Mouse (Mus musculus): ENCODE results near the gene Arhgap5.

Arhgap5 gene

GRCm38 (mm10) chr12:52503456-52504320, at the start of gene Arhgap5:
TSS of gene Arhgap5 (plus strand) at chr12:52503972.
- in situ Hi-C loops (cut with MboI, MseI), result loop anchor here (5.0 kb wide), 2 partner anchors 99 to 334 kb away; no protein-coding TSS in a partner anchor

GRCm38 (mm10) chr12:52464593-52464992, 39.2 kb upstream of the Arhgap5 start:
- in situ Hi-C loops (cut with MboI, MseI), result loop anchor here in 1 of 2 experiments (10.0 kb wide), 1 partner anchor 410 kb away; no protein-coding TSS in a partner anchor

GRCm38 (mm10) chr12:52471621-52472020, 32.2 kb upstream of the Arhgap5 start:
- in situ Hi-C loops (cut with MboI, MseI), result no loop called here

GRCm38 (mm10) chr12:52473988-52474968, 29.5 kb upstream of the Arhgap5 start:
- in situ Hi-C loops (cut with MboI, MseI), result no loop called here

- in situ Hi-C loops (cut with MboI, MseI), result no loop called here
These were observed 27.7 kb upstream of the Arhgap5 start for GRCm38 (mm10) chr12:52476036-52476435.

GRCm38 (mm10) chr12:52478611-52479010, 25.2 kb upstream of the Arhgap5 start:
- in situ Hi-C loops (cut with MboI, MseI), result no loop called here

GRCm38 (mm10) chr12:52479323-52479722, 24.4 kb upstream of the Arhgap5 start:
- in situ Hi-C loops (cut with MboI, MseI), result no loop called here

- in situ Hi-C loops (cut with MboI, MseI), result no loop called here
These were observed 22.9 kb upstream of the Arhgap5 start for GRCm38 (mm10) chr12:52480851-52481250.

- in situ Hi-C loops (cut with MboI, MseI), result no loop called here
These were observed 21.7 kb upstream of the Arhgap5 start for GRCm38 (mm10) chr12:52481969-52482550.

- in situ Hi-C loops (cut with MboI, MseI), result no loop called here
These were observed 20.6 kb upstream of the Arhgap5 start for GRCm38 (mm10) chr12:52483219-52483618.

- in situ Hi-C loops (cut with MboI, MseI), result no loop called here
These were observed 15.4 kb upstream of the Arhgap5 start for GRCm38 (mm10) chr12:52488266-52488975.

- in situ Hi-C loops (cut with MboI, MseI), result no loop called here
These were observed 10.5 kb upstream of the Arhgap5 start for GRCm38 (mm10) chr12:52493281-52493681.

GRCm38 (mm10) chr12:52497209-52497608, 6.6 kb upstream of the Arhgap5 start:
- in situ Hi-C loops (cut with MboI, MseI), result loop anchor here in 1 of 2 experiments (5.0 kb wide), 1 partner anchor 340 kb away; no protein-coding TSS in a partner anchor

- in situ Hi-C loops (cut with MboI, MseI), result loop anchor here (5.0 kb wide), 2 partner anchors 101 to 336 kb away; no protein-coding TSS in a partner anchor
These were observed 2.6 kb upstream of the Arhgap5 start for GRCm38 (mm10) chr12:52500915-52501833.

- in situ Hi-C loops (cut with MboI, MseI), result loop anchor here (5.0 kb wide), 2 partner anchors 100 to 335 kb away; no protein-coding TSS in a partner anchor
These were observed 1.6 kb upstream of the Arhgap5 start for GRCm38 (mm10) chr12:52502161-52502560.

- in situ Hi-C loops (cut with MboI, MseI), result loop anchor here (5.0 kb wide), 2 partner anchors 99 to 334 kb away; no protein-coding TSS in a partner anchor
These were observed 679 bp upstream of the Arhgap5 start for GRCm38 (mm10) chr12:52503131-52503455.

GRCm38 (mm10) chr12:52504331-52505181, 784 bp downstream of the Arhgap5 start:
- in situ Hi-C loops (cut with MboI, MseI), result loop anchor here (5.0 kb wide), 2 partner anchors 98 to 333 kb away; no protein-coding TSS in a partner anchor

GRCm38 (mm10) chr12:52524699-52525098, 20.9 kb downstream of the Arhgap5 start:
- in situ Hi-C loops (cut with MboI, MseI), result no loop called here

GRCm38 (mm10) chr12:52525486-52525885, 21.7 kb downstream of the Arhgap5 start:
- in situ Hi-C loops (cut with MboI, MseI), result no loop called here
